Mouse (Mus musculus): ENCODE data around the gene Paqr7. TPM values are rescaled to one million over a fixed set of nuclear protein-coding genes. Genes with fewer than 3 reads are reported as not detected.
A peak's percentile ranks its signal among the peaks of the same experiment; 100 is the strongest.

The Paqr7 gene
- total RNA-seq (2021) = 10 to 100 TPM; 22.2 to 30.2 TPM
- long read RNA-seq, experiment 1, transcript Paqr7-201 (2 exons, 2,351 nt) = major isoform, 17 of 26 reads
- long read RNA-seq, experiment 1, partial matches to known transcripts = 5 of 26 reads
- long read RNA-seq, experiment 1, other reads (novel, unspliced or antisense) = 0 of 26 reads
- long read RNA-seq, experiment 2, transcript Paqr7-205 (3 exons, 890 nt) = minor isoform, 29 of 169 reads
- long read RNA-seq, experiment 2, transcript Paqr7-201 (2 exons, 2,351 nt) = major isoform, 83 of 169 reads
- long read RNA-seq, experiment 2, partial matches to known transcripts = 54 of 169 reads
- long read RNA-seq, experiment 2, other reads (novel, unspliced or antisense) = 1 of 169 reads

GRCm38 (mm10) chr4:134496595-134497210 lies at the start of gene Paqr7:
Gene Paqr7 (plus strand): TSS chr4:134496697.
- peak; percentile 81 to 82 for DNase-seq (ENCODE audit: low spot score in 2 of 2)

GRCm38 (mm10) chr4:134447966-134448365 lies 48.5 kb upstream of the Paqr7 start:
- no peak for DNase-seq (ENCODE audit: low spot score in 2 of 2)

DNA sequence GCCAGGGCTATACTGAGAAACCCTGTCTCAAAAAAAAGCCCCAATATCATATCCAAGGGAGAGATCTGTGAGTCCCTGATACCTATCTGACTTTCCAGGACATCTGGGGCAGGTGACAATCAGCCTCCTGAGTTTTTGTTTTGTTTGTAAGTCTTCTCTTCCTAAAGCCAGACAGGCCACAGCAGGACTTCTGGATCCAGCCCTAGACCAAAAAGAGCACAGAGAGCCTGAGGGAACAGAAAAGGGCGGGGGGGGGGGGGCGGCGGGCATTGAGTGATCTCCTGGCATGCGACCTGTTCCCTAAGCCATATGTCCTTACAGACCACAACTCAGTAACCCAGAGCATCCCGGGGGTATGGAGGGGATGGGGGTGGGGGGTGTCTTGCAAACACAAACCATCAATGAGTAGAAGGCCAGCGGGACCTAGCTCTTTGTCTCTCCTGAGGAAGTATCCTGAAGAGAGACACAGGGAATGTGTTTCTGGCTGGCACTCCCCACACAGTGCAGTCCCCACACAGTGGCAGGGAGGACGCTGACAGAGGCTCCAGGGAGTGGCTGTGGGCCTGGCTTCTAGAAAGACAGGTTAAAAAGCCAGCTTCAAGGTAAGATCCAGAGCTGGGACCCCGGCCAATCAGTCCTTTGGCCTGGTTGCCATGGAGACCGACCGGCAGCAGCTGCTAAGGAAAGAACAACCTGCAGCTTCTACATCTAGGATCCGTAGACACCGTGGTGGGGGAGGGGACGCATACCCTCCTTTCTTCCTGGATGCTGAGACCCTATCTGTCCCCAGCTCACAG lies 46.7 kb upstream of the Paqr7 start:
- no peak for DNase-seq (ENCODE audit: low spot score in 2 of 2)

- no peak for DNase-seq (ENCODE audit: low spot score in 2 of 2)
Observed at GRCm38 (mm10) chr4:134450392-134451195, 45.9 kb upstream of the Paqr7 start.

DNA sequence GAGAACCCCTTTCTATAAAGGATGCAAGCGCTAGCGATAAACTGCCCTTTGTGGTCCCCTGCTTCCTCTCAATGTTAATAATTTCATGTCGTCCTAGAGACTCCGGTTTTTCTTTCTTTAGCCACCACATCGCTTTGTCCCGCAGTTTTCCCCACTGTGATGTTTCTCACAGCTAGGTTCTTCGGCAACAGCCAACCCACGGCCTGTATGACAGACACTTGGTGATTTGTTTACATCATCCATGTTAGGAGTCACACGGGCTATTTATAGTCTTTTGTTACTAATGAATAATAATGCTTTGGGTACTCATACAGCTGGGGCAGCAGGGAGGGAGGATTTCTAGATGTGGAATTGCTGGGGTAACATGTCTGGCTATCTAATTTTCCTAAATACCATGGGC lies 45.0 kb upstream of the Paqr7 start:
- DNase-seq (ENCODE audit: low spot score in 2 of 2) = no peak

GRCm38 (mm10) chr4:134453619-134454400 lies 42.7 kb upstream of the Paqr7 start:
- DNase-seq (ENCODE audit: low spot score in 2 of 2) = peak in 1 of 2 experiments; percentile 22

DNA sequence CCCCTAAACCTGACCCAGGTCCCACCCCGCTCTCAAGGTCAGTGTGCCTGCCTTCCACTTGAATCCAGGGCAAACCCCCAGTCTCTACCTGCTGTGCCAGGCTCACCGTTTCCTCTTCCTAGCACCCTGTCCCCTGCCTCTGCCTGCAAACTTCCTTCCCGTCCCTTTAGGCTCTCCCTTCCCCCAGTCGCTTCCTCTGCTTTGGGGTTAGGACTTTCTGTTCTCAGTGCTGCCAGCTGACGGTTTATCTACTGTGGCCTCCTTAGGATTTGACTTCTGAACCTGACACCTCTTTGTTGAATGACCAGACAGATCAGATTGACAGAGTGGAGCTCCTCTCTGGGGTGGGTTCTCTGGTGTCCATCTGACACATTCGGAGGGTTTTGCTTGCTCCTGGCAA lies 41.2 kb upstream of the Paqr7 start:
- DNase-seq (ENCODE audit: low spot score in 2 of 2) = no peak

DNA sequence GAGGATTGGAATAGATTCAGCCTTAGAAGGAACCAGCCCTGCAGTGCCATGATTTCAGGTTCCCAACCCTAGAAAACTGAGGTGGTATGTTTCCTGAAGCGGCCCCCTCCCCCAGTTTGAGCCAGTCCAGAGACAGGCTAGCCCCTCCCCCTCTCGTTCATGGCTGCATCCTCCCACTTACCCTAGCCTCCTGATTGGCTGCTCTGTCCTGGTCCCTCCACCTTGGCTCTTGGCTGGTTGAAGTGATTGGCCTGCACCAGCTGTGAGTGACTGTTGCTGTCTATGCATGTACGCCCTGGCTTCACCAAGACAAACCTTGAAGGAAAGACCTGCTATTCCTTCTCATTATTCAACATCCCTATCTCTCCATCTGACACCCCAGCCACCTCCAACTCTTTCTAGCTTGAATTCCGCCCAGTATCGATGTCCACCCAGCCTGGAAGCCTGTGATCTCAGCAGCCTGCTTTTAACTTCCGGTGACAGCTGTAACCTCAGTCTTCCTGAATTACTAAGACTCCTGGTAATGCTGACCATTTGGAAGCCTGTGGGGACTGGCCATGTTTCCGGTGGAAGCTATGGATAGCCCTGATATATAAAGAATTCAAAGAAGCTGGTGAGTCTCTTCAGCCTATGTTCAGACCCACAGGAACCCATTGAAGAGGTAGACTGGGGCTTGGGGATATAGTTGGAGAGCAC lies 39.2 kb upstream of the Paqr7 start:
- no peak for DNase-seq (ENCODE audit: low spot score in 2 of 2)

DNA sequence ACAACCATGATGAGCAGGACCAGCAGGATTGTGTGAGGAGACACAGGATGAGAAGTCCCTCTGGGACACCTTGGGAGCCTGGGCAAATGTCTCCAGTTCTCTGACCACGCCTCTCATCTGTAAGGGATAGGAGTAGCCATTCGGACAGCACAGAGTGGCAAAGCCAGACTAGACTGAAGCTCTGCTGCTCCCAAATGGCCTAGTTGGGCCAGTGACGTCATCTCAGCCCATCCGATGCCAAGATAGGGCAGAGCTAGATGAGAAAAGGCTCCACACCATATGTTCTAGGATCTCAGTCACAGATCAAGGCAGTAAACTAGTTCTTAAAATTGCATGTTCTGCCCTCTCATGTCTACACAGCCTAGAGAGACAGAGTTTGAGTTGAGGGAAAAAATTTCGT lies 37.6 kb upstream of the Paqr7 start:
- DNase-seq (ENCODE audit: low spot score in 2 of 2) = no peak

DNA sequence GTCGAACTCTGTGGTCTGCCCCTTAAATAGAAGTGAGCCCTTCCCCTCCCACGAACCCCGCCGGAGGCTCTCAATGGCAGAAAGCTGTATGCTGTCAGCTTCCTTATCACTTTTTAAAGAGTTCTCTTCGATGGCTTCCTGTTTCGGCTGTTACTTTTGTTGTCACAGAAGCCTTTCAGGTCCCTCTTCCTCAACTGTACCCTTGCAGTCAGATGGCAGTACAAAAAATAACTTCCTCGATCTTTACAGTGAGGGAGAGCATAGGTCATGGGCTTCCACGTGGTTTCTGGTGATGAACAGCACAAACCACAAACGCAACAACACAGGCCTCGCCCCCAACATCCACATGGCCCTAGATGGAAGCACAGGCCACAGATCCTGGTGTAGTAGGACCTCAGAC lies 36.2 kb upstream of the Paqr7 start:
- no peak for DNase-seq (ENCODE audit: low spot score in 2 of 2)

- no peak for DNase-seq (ENCODE audit: low spot score in 2 of 2)
Observed at GRCm38 (mm10) chr4:134461252-134461651, 35.2 kb upstream of the Paqr7 start.

- DNase-seq (ENCODE audit: low spot score in 2 of 2) = no peak
Observed at GRCm38 (mm10) chr4:134465789-134466188, 30.7 kb upstream of the Paqr7 start.

GRCm38 (mm10) chr4:134466381-134467262 lies 29.9 kb upstream of the Paqr7 start:
- no peak for DNase-seq (ENCODE audit: low spot score in 2 of 2)

GRCm38 (mm10) chr4:134467435-134468214 lies 28.9 kb upstream of the Paqr7 start:
- no peak for DNase-seq (ENCODE audit: low spot score in 2 of 2)

GRCm38 (mm10) chr4:134468215-134468575 lies 28.3 kb upstream of the Paqr7 start, which contains the start of gene Stmn1:
Gene Stmn1 (plus strand): TSS chr4:134468320.
- DNase-seq (ENCODE audit: low spot score in 2 of 2) = peak; percentile 85 to 88

DNA sequence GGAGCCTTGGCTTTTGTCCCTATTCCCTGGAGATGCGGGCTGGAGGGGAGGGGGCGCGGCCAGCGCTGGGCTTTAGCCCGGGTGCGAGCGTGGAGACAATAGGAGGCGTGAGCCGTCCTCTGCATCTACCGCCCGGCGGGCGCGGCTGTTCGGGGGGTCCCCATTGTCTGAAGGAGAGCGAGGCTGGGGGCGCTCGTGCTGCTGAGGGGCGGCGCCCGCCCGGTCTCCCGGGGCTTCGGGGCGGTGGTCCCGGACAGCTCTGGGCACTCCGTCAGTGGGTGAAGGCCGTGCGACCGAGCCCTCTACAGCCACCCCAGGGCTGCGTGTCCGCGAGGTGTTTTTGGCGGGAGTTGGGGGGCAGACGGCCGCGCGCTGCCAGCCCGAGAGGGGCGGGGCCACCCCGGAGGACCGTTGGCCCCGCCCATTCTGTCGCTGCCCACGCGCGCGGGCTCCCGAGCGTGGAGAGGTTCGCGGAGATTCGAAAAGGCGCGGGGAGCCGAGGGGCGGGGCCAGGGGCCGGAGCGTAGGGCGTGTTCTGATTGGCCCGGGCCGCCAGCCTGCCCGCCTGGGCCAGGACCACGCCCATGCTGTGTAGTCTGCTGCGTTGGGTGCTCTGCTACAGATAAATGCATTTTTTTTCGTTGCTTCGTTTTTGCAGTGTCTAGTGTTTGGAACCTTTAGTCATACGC lies 27.8 kb upstream of the Paqr7 start:
- DNase-seq (ENCODE audit: low spot score in 2 of 2) = peak; percentile 93

GRCm38 (mm10) chr4:134469341-134469796 lies 27.1 kb upstream of the Paqr7 start:
- no peak for DNase-seq (ENCODE audit: low spot score in 2 of 2)

Data from adrenal gland, adult 18-20 months (tissue).